Mouse (Mus musculus) liver, embryonic 15.5 days (tissue): ENCODE data around the gene Fnbp4. TPM values are rescaled to one million over a fixed set of nuclear protein-coding genes. Genes with fewer than 3 reads are reported as not detected.

Experiments used
- ATAC-seq: fragments of 200-750 bp; cut with Nextera tagmentation; 2 replicates; pipeline ENCODE4 v1.8.0; 2017; ENCODE audit warnings: moderate number of reproducible peaks, mild to moderate bottlenecking, moderate library complexity; ENCODE audit not compliant: insufficient read depth
- H3K27ac ChIP-seq: fragments of 300-500 bp; sonication (generic); replicated peaks from 2 replicates; pipeline ENCODE4 v1.5.1; 2015; ENCODE audit warnings: mild to moderate bottlenecking, inconsistent platforms
- H3K27me3 ChIP-seq: fragments of 300-500 bp; sonication (generic); 2 replicates; pipeline ENCODE4 v1.6.1; 2015; ENCODE audit warnings: mild to moderate bottlenecking, inconsistent platforms
- H3K36me3 ChIP-seq: fragments of 300-500 bp; sonication (generic); replicated peaks from 2 replicates; pipeline ENCODE4 v1.6.1; 2015; ENCODE audit warnings: moderate library complexity, mild to moderate bottlenecking, inconsistent platforms
- H3K4me1 ChIP-seq: fragments of 300-500 bp; sonication (generic); replicated peaks from 2 replicates; pipeline ENCODE4 v1.6.1; 2015; ENCODE audit warnings: inconsistent platforms
- H3K4me2 ChIP-seq: fragments of 300-500 bp; sonication (generic); 2 replicates; pipeline ENCODE4 v1.6.1; 2015; ENCODE audit warnings: moderate library complexity, mild to moderate bottlenecking, inconsistent platforms
- H3K4me3 ChIP-seq: fragments of 300-500 bp; sonication (generic); replicated peaks from 2 replicates; pipeline ENCODE4 v1.5.1; 2015; ENCODE audit warnings: mild to moderate bottlenecking, inconsistent platforms
- H3K9ac ChIP-seq: fragments of 300-500 bp; sonication (generic); 2 replicates; pipeline ENCODE4 v1.6.1; 2015; ENCODE audit warnings: moderate library complexity, mild to moderate bottlenecking, inconsistent platforms
- H3K9me3 ChIP-seq: fragments of 300-500 bp; sonication (generic); replicated peaks from 2 replicates; pipeline ENCODE4 v1.6.1; 2016; ENCODE audit warnings: inconsistent platforms
- WGBS: fragments of 180-500 bp; shearing (Covaris S2); methylation state at CpG from one replicate; pipeline ENCODE4 v1.1.7; 2015; ENCODE audit warnings: mixed read lengths; ENCODE audit not compliant: insufficient replicate concordance; 5-methylcytosine and 5-hydroxymethylcytosine counted together
- polyA plus RNA-seq: library from polyadenylated mRNA; unstranded; fragments of >200 nt; fragmentation: Nextera tagmentation; extraction: Ambion mirVana; gene quantifications from 2 replicates; pipeline ENCODE4 v1.2.1, GENCODE M21; 2015

Fnbp4 gene
- polyA plus RNA-seq, 1 experiment from 2014 or later = 28.0 TPM

GRCm38 (mm10) chr2:90782458-90782857 is 37.3 kb downstream of the Fnbp4 start, which contains the start of gene Agbl2:
Gene Agbl2 (plus strand): TSS chr2:90782727.
- Histone ChIP-seq H3K4me2 (peak within 1 kb of the TSS; percentile 67), H3K27me3 (peaks cover 35% of the 10 kb centered on the region), H3K4me1 (peaks cover 6% of the 10 kb centered on the region; the same call in 1 of the 2 replicates), H3K9me3 (no peaks in the 10 kb centered on the region), H3K27ac (no peak within 1 kb of the TSS), H3K4me3 (peak within 1 kb of the TSS; percentile 47), H3K36me3 (peaks cover 39% of the 10 kb centered on the region), H3K9ac (no peak within 1 kb of the TSS)
- ATAC-seq = no peak
- WGBS = 5% methylated on average over 11 of the region's 11 CpGs

- 4% methylated on average over 29 of the region's 29 CpGs for WGBS
- H3K27ac ChIP-seq = no peak overlapping the region
- H3K4me1 ChIP-seq = peaks cover 6% of the 10 kb centered on the region; the same call in 1 of the 2 replicates
- peaks cover 33% of the 10 kb centered on the region for H3K36me3 ChIP-seq
- H3K27me3 ChIP-seq = peaks cover 35% of the 10 kb centered on the region
- H3K9me3 ChIP-seq = no peaks in the 10 kb centered on the region
- H3K9ac ChIP-seq = no peak overlapping the region
- ATAC-seq = no peak
- peak overlapping the region; percentile 67 for H3K4me2 ChIP-seq
- H3K4me3 ChIP-seq = peak overlapping the region; percentile 47
These were observed 37.8 kb downstream of the Fnbp4 start for GRCm38 (mm10) chr2:90782901-90783486.

- no peak overlapping the region for H3K4me2 ChIP-seq
- no peak for ATAC-seq
- no peaks in the 10 kb centered on the region for H3K36me3 ChIP-seq
- H3K9me3 ChIP-seq = no peaks in the 10 kb centered on the region
- no peak overlapping the region for H3K4me3 ChIP-seq
- H3K9ac ChIP-seq = no peak overlapping the region
- H3K27me3 ChIP-seq = peaks cover 16% of the 10 kb centered on the region
- 0 out of 2 replicates have a peak, but pooled peaks cover under 1% of the 10 kb centered on the region for H3K4me1 ChIP-seq
- 47% methylated on average over 2 of the region's 2 CpGs for WGBS
- no peak overlapping the region for H3K27ac ChIP-seq
These were observed 43.0 kb downstream of the Fnbp4 start for GRCm38 (mm10) chr2:90788126-90788525.

GRCm38 (mm10) chr2:90808241-90809126 is 63.3 kb downstream of the Fnbp4 start:
- 63% methylated on average over 6 of the region's 6 CpGs for WGBS
- H3K36me3 ChIP-seq = no peaks in the 10 kb centered on the region
- ATAC-seq = no peak

GRCm38 (mm10) chr2:90810751-90811150 is 65.6 kb downstream of the Fnbp4 start:
- no peak overlapping the region for H3K9ac ChIP-seq
- no peaks in the 10 kb centered on the region for H3K27me3 ChIP-seq
- H3K4me1 ChIP-seq = no peaks in the 10 kb centered on the region
- ATAC-seq = no peak
- H3K36me3 ChIP-seq = no peaks in the 10 kb centered on the region
- WGBS = 53% methylated on average over 8 of the region's 8 CpGs
- no peak overlapping the region for H3K4me2 ChIP-seq
- H3K4me3 ChIP-seq = no peak overlapping the region
- H3K9me3 ChIP-seq = no peaks in the 10 kb centered on the region
- no peak overlapping the region for H3K27ac ChIP-seq

More at GRCm38 (mm10) chr2:90808241-90809126, 63.3 kb downstream of the Fnbp4 start:
- H3K27me3 ChIP-seq = no peaks in the 10 kb centered on the region
- no peaks in the 10 kb centered on the region for H3K4me1 ChIP-seq
- no peak overlapping the region for H3K4me3 ChIP-seq
- no peak overlapping the region for H3K27ac ChIP-seq
- no peaks in the 10 kb centered on the region for H3K9me3 ChIP-seq
- H3K9ac ChIP-seq = no peak overlapping the region
- H3K4me2 ChIP-seq = no peak overlapping the region

GRCm38 (mm10) chr2:90815266-90815665 is 70.1 kb downstream of the Fnbp4 start:
- H3K9ac ChIP-seq = no peak overlapping the region
- H3K27ac ChIP-seq = no peak overlapping the region
- 44% methylated on average over 2 of the region's 2 CpGs for WGBS
- H3K27me3 ChIP-seq = no peaks in the 10 kb centered on the region
- H3K9me3 ChIP-seq = no peaks in the 10 kb centered on the region
- H3K4me2 ChIP-seq = no peak overlapping the region
- no peak overlapping the region for H3K4me3 ChIP-seq
- no peak for ATAC-seq
- no peaks in the 10 kb centered on the region for H3K36me3 ChIP-seq
- H3K4me1 ChIP-seq = no peaks in the 10 kb centered on the region

GRCm38 (mm10) chr2:90816144-90816543 is 71.0 kb downstream of the Fnbp4 start:
- H3K27ac ChIP-seq = no peak overlapping the region
- H3K27me3 ChIP-seq = no peaks in the 10 kb centered on the region
- no peaks in the 10 kb centered on the region for H3K4me1 ChIP-seq
- ATAC-seq = no peak
- no peak overlapping the region for H3K9ac ChIP-seq
- no peak overlapping the region for H3K4me2 ChIP-seq
- H3K4me3 ChIP-seq = no peak overlapping the region
- H3K36me3 ChIP-seq = no peaks in the 10 kb centered on the region
- 66% methylated on average over 4 of the region's 4 CpGs for WGBS
- H3K9me3 ChIP-seq = no peaks in the 10 kb centered on the region

- Histone ChIP-seq H3K27me3 (no peaks in the 10 kb centered on the region), H3K4me3 (no peak overlapping the region), H3K9me3 (no peaks in the 10 kb centered on the region), H3K9ac (no peak overlapping the region), H3K4me2 (no peak overlapping the region), H3K4me1 (no peaks in the 10 kb centered on the region), H3K36me3 (no peaks in the 10 kb centered on the region), H3K27ac (no peak overlapping the region)
- WGBS = 76% methylated on average over 3 of the region's 3 CpGs
- no peak for ATAC-seq
These were observed 73.5 kb downstream of the Fnbp4 start for GRCm38 (mm10) chr2:90818710-90819109.

- H3K27me3 ChIP-seq = no peaks in the 10 kb centered on the region
- H3K9ac ChIP-seq = no peak overlapping the region
- no peak overlapping the region for H3K27ac ChIP-seq
- no peaks in the 10 kb centered on the region for H3K4me1 ChIP-seq
- ATAC-seq = no peak
- no peak overlapping the region for H3K4me2 ChIP-seq
- whole genome bisulfite sequencing = 57% methylated on average over 3 of the region's 3 CpGs
- H3K4me3 ChIP-seq = no peak overlapping the region
- H3K36me3 ChIP-seq = no peaks in the 10 kb centered on the region
- H3K9me3 ChIP-seq = no peaks in the 10 kb centered on the region
These were observed 75.7 kb downstream of the Fnbp4 start for GRCm38 (mm10) chr2:90820894-90821293.

- Histone ChIP-seq H3K9me3 (no peaks in the 10 kb centered on the region), H3K27me3 (no peaks in the 10 kb centered on the region), H3K4me1 (no peaks in the 10 kb centered on the region), H3K27ac (no peak overlapping the region), H3K4me3 (no peak overlapping the region), H3K36me3 (no peaks in the 10 kb centered on the region), H3K9ac (no peak overlapping the region), H3K4me2 (no peak overlapping the region)
- 56% methylated on average over 2 of the region's 2 CpGs for WGBS
- no peak for ATAC-seq
These were observed 77.8 kb downstream of the Fnbp4 start for GRCm38 (mm10) chr2:90822978-90823377.

- Histone ChIP-seq H3K9me3 (no peaks in the 10 kb centered on the region), H3K4me2 (no peak overlapping the region), H3K4me3 (no peak overlapping the region), H3K4me1 (no peaks in the 10 kb centered on the region), H3K36me3 (no peaks in the 10 kb centered on the region), H3K9ac (no peak overlapping the region), H3K27ac (no peak overlapping the region), H3K27me3 (no peaks in the 10 kb centered on the region)
- WGBS = 68% methylated on average over 6 of the region's 6 CpGs
- no peak for ATAC-seq
These were observed 78.6 kb downstream of the Fnbp4 start for GRCm38 (mm10) chr2:90823781-90824180.
